Mouse (Mus musculus): Measurements from ENCODE around the gene Tmem243. TPM values are rescaled to one million over a fixed set of nuclear protein-coding genes. Genes with fewer than 3 reads are reported as not detected.

Gene Tmem243
- polyA plus RNA-seq (2012; rRNA removed) = 12.2 and 19.1 TPM in 2 replicates

GRCm38 (mm10) chr5:9100207-9100848, at the start of gene Tmem243:
Gene Tmem243 (plus strand): TSS chr5:9100668.

GRCm38 (mm10) chr5:9161456-9162041, 61.1 kb downstream of the Tmem243 start, which contains the start of gene Dmtf1:
Gene Dmtf1 (minus strand): TSS chr5:9161776.

Other genes starting within 250 kb of the Tmem243 start
- gene Abcb4, start 207.0 kb upstream of the Tmem243 start, polyA plus RNA-seq (2012; rRNA removed) = 0.25 and 0.27 TPM in 2 replicates
- 6.2 and 6.8 TPM in 2 replicates for gene Crot, start 103.3 kb upstream of the Tmem243 start, polyA plus RNA-seq (2012; rRNA removed)
- gene Dmtf1, start 61.1 kb downstream of the Tmem243 start, polyA plus RNA-seq (2012; rRNA removed) = 6.0 and 9.6 TPM in 2 replicates
- gene 9330182L06Rik, start 165.4 kb downstream of the Tmem243 start, polyA plus RNA-seq (2012; rRNA removed) = 0.98 and 1.1 TPM in 2 replicates